Mouse (Mus musculus) kidney, adult 2 months (tissue): Measurements from ENCODE around the gene Slc1a1.

Source experiments
- CTCF ChIP-seq: fragments of 200-500 bp; conservative IDR thresholded peaks from 2 replicates; pipeline ENCODE4 v1.5.1; 2011; ENCODE audit warnings: low read depth, mild to moderate bottlenecking, control low read depth, low read length, moderate library complexity, mixed read lengths; ENCODE audit not compliant: insufficient read depth, insufficient read length
- POLR2A ChIP-seq: fragments of 200-500 bp; IDR thresholded peaks from one replicate; pipeline ENCODE4 v1.6.1; 2011; ENCODE audit warnings: low read depth, low read length, control low read depth

- no peak for TF ChIP-seq CTCF
- no peak for TF ChIP-seq POLR2A
These were observed 2.0 kb downstream of the Slc1a1 start for GRCm38 (mm10) chr19:28836651-28837410.
